Mouse (Mus musculus): Measurements from ENCODE around the gene Tmem121b. TPM values are rescaled to one million over a fixed set of nuclear protein-coding genes. Genes with fewer than 3 reads are reported as not detected.

Tmem121b gene
- polyA plus RNA-seq, 1 experiment from 2014 or later: 0.85 TPM

Other genes with a start within 250 kb of the Tmem121b start
- not detected in 2 replicates for gene D330020A13Rik, start 199.4 kb downstream of the Tmem121b start, polyA plus RNA-seq (2014; fragmentation: Nextera tagmentation; extraction: Ambion mirVana)
- 0.07 and 0.15 TPM in 2 replicates for gene B4galnt3, start 199.2 kb downstream of the Tmem121b start, polyA plus RNA-seq (2014; fragmentation: Nextera tagmentation; extraction: Ambion mirVana)
- gene Kdm5a, start 129.7 kb downstream of the Tmem121b start, polyA plus RNA-seq (2014; fragmentation: Nextera tagmentation; extraction: Ambion mirVana): 57.3 and 61.6 TPM in 2 replicates
- gene Ccdc77, start 129.4 kb downstream of the Tmem121b start, polyA plus RNA-seq (2014; fragmentation: Nextera tagmentation; extraction: Ambion mirVana): 22.5 and 26.0 TPM in 2 replicates
- 1.8 and 2.2 TPM in 2 replicates for gene Il17ra, start 30.6 kb downstream of the Tmem121b start, polyA plus RNA-seq (2014; fragmentation: Nextera tagmentation; extraction: Ambion mirVana)
- 15.7 and 16.8 TPM in 2 replicates for gene Hdhd5, start 37.5 kb upstream of the Tmem121b start, polyA plus RNA-seq (2014; fragmentation: Nextera tagmentation; extraction: Ambion mirVana)
- gene Cecr2, start 172.6 kb upstream of the Tmem121b start, polyA plus RNA-seq (2014; fragmentation: Nextera tagmentation; extraction: Ambion mirVana): 18.2 and 20.7 TPM in 2 replicates

Measured in neural tube, embryonic 11.5 days (tissue).